Mouse (Mus musculus) liver, embryonic 14.5 days (tissue): ENCODE data around the gene Pik3cb. TPM values are rescaled to one million over a fixed set of nuclear protein-coding genes. Genes with fewer than 3 reads are reported as not detected.

Experiments used
- ATAC-seq: fragments of 200-750 bp; cut with Nextera tagmentation; 2 replicates; pipeline ENCODE4 v1.8.0; 2017; ENCODE audit warnings: moderate number of reproducible peaks, mild to moderate bottlenecking, moderate library complexity; ENCODE audit not compliant: insufficient read depth
- DNase-seq, 3 experiments: peaks; one replicate each; pipeline ENCODE4 v3.0.0-alpha.2; 2012 to 2013; ENCODE audit warnings: low read depth in 3 of 3, low spot score in 3 of 3
- H3K27ac ChIP-seq: fragments of 300-500 bp; sonication (generic); 2 replicates; pipeline ENCODE4 v1.5.1; 2014; ENCODE audit warnings: moderate library complexity, mild to moderate bottlenecking, control low read depth, inconsistent platforms
- H3K27me3 ChIP-seq: fragments of 300-500 bp; sonication (generic); 2 replicates; pipeline ENCODE4 v1.6.1; 2014; ENCODE audit warnings: mild to moderate bottlenecking, low read length, moderate library complexity; ENCODE audit not compliant: control insufficient read depth, insufficient read depth
- H3K36me3 ChIP-seq: fragments of 300-500 bp; sonication (generic); replicated peaks from 2 replicates; pipeline ENCODE4 v1.6.1; 2014; ENCODE audit warnings: low read depth; ENCODE audit not compliant: control insufficient read depth, insufficient read depth
- H3K4me1 ChIP-seq, 2 experiments: fragments of 200-500 bp in 1 of 2; fragments of 300-500 bp in 1 of 2; sonication (generic) in 1 of 2; replicated peaks; 2 replicates each; pipeline ENCODE4 v1.6.1; 2012 to 2014; ENCODE audit warnings: antibody characterized with exemption in 1 of 2, inconsistent platforms in 1 of 2, low read length in 1 of 2; ENCODE audit not compliant: control insufficient read depth in 2 of 2, insufficient read depth in 2 of 2
- H3K4me2 ChIP-seq: fragments of 300-500 bp; sonication (generic); 2 replicates; pipeline ENCODE4 v1.6.1; 2014; ENCODE audit warnings: low read depth, mild to moderate bottlenecking, control low read depth, moderate library complexity
- H3K4me3 ChIP-seq, 2 experiments: fragments of 200-500 bp in 1 of 2; fragments of 300-500 bp in 1 of 2; sonication (generic) in 1 of 2; 2 replicates each; pipeline ENCODE4 v1.5.1; 2012 to 2014; ENCODE audit warnings: low read depth in 2 of 2, low read length in 2 of 2, mild to moderate bottlenecking in 2 of 2, control low read depth in 1 of 2, inconsistent platforms in 1 of 2, moderate library complexity in 1 of 2; ENCODE audit not compliant: insufficient read depth in 1 of 2
- H3K9ac ChIP-seq: fragments of 300-500 bp; sonication (generic); replicated peaks from 2 replicates; pipeline ENCODE4 v1.6.1; 2014; ENCODE audit warnings: mild to moderate bottlenecking, control low read depth, moderate library complexity
- H3K9me3 ChIP-seq: fragments of 300-500 bp; sonication (generic); 2 replicates; pipeline ENCODE4 v1.6.1; 2016; ENCODE audit warnings: low read length, mixed read lengths; ENCODE audit not compliant: control insufficient read depth
- CTCF ChIP-seq: IDR thresholded peaks from 2 replicates; pipeline ENCODE4 v1.5.1; 2016; ENCODE audit warnings: antibody characterized with exemption, low read depth, control low read depth
- EP300 ChIP-seq: IDR thresholded peaks from 2 replicates; pipeline ENCODE4 v1.6.1; 2016; ENCODE audit warnings: antibody characterized with exemption, low read depth
- WGBS: fragments of 180-500 bp; shearing (Covaris S2); extraction: QIAGEN DNeasy Blood & Tissue Kit; methylation state at CpG from one replicate; pipeline ENCODE4 v1.1.7; 2014; ENCODE audit not compliant: insufficient replicate concordance; 5-methylcytosine and 5-hydroxymethylcytosine counted together
- polyA plus RNA-seq, 2 experiments: library from polyadenylated mRNA; depleted of rRNA in 1 of 2; stranded (reverse) in 1 of 2; unstranded in 1 of 2; fragments of >200 nt; fragmentation: Nextera tagmentation in 1 of 2; extraction: Ambion mirVana in 1 of 2; gene quantifications; 2 replicates each; pipeline versions ENCODE4 v1.2.1 to v1.2.3; 2012 to 2014

Gene Pik3cb
- polyA plus RNA-seq, 2 experiments: 2.3 to 4.3 TPM

GRCm38 (mm10) chr9:99097668-99098067, 42.8 kb downstream of the Pik3cb start:
- Histone ChIP-seq H3K36me3 (peaks cover 2% of the 10 kb centered on the region), H3K9me3 (no peaks in the 10 kb centered on the region), H3K4me1 (peaks cover 13 to 22% of the 10 kb centered on the region in 2 experiments), H3K9ac (no peak overlapping the region), H3K4me3 (no peak overlapping the region), H3K27ac (no peak overlapping the region), H3K4me2 (no peak overlapping the region), H3K27me3 (no peaks in the 10 kb centered on the region)
- DNase-seq (no peak), ATAC-seq (no peak)
- TF ChIP-seq EP300 (no peak), CTCF (no peak)
- 45% methylated on average over 1 of the region's 1 CpGs for WGBS

- DNase-seq: no peak
- Histone ChIP-seq H3K36me3 (peaks cover 3% of the 10 kb centered on the region), H3K9ac (no peak overlapping the region), H3K4me2 (no peak overlapping the region), H3K27ac (no peak overlapping the region), H3K27me3 (no peaks in the 10 kb centered on the region), H3K4me3 (no peak overlapping the region), H3K9me3 (no peaks in the 10 kb centered on the region), H3K4me1 (peaks cover 10 to 18% of the 10 kb centered on the region in 2 experiments)
- TF ChIP-seq EP300 (no peak), CTCF (no peak)
- whole genome bisulfite sequencing: 43% methylated on average over 7 of the region's 7 CpGs
- no peak for ATAC-seq
Observed at GRCm38 (mm10) chr9:99095192-99095591, 45.2 kb downstream of the Pik3cb start.

GRCm38 (mm10) chr9:99090546-99090945, 49.9 kb downstream of the Pik3cb start:
- Histone ChIP-seq H3K36me3 (peaks cover 6% of the 10 kb centered on the region), H3K4me1 (peaks cover 0 to 5% of the 10 kb centered on the region in 2 experiments; a peak in 1 of 4 replicates)

GRCm38 (mm10) chr9:99089904-99090303, 50.5 kb downstream of the Pik3cb start:
- ATAC-seq (no peak), DNase-seq (no peak)
- Histone ChIP-seq H3K27me3 (no peaks in the 10 kb centered on the region), H3K9ac (no peak overlapping the region), H3K9me3 (no peaks in the 10 kb centered on the region), H3K27ac (no peak overlapping the region), H3K4me2 (no peak overlapping the region), H3K4me3 (no peak overlapping the region), H3K4me1 (no peaks in the 10 kb centered on the region), H3K36me3 (peaks cover 6% of the 10 kb centered on the region)
- 69% methylated on average over 4 of the region's 4 CpGs for WGBS
- TF ChIP-seq EP300: no peak
- no peak for TF ChIP-seq CTCF

More at GRCm38 (mm10) chr9:99090546-99090945, 49.9 kb downstream of the Pik3cb start:
- WGBS: 50% methylated on average over 4 of the region's 4 CpGs
- Histone ChIP-seq H3K27me3 (no peaks in the 10 kb centered on the region), H3K9me3 (no peaks in the 10 kb centered on the region), H3K4me2 (no peak overlapping the region), H3K4me3 (no peak overlapping the region), H3K27ac (no peak overlapping the region), H3K9ac (no peak overlapping the region)
- DNase-seq (no peak), ATAC-seq (no peak)
- TF ChIP-seq EP300 (no peak), CTCF (no peak)

- DNase-seq (no peak), ATAC-seq (no peak)
- H3K36me3 ChIP-seq: no peaks in the 10 kb centered on the region; the same call in 1 of the 2 replicates
- no peak overlapping the region for H3K4me2 ChIP-seq
- H3K27ac ChIP-seq: no peak overlapping the region
- H3K4me1 ChIP-seq: no peaks in the 10 kb centered on the region
- no peaks in the 10 kb centered on the region for H3K27me3 ChIP-seq
- no peak for TF ChIP-seq CTCF
- TF ChIP-seq EP300: no peak
- no peak overlapping the region for H3K4me3 ChIP-seq
- H3K9ac ChIP-seq: no peak overlapping the region
- H3K9me3 ChIP-seq: no peaks in the 10 kb centered on the region
- 80% methylated on average over 5 of the region's 5 CpGs for WGBS
Observed at GRCm38 (mm10) chr9:99081718-99082117, 58.7 kb downstream of the Pik3cb start.
